Mouse (Mus musculus): Measurements from ENCODE around the gene Gm49320.
A peak's percentile ranks its signal among the peaks of the same experiment; 100 is the strongest.

Gm49320 gene

DNA sequence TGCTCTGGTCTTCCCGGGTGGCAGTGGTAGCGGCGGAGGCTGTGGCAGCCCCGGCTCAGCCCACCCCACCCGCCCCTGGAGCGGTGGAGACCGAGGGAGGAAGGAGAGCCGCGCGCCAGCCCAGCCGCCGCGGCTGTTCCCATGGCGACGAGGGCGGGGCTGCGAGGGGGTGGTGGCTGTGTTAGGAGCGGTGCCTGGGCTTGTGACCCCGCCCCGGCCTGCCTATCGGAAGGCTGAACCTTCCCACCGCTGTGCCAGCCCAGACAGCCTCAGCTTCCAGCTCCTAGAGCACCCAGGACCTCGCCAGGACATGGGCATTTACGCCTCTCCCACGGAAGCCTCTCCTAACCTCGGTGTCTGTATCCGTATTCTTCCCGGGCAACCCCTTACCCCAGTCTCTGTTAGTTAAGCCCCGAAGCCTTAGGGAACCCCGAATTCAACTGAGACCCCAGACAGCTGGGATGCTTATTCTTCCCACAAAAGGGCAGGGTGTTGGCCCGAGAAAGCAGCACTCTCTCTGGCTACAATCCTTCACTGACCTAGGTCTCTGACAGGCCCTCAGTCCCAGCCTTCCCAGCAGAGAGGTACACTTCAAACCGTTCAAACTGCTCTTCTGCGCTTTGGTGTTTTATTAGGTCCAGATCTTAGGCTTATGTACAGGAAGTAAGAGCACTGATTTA lies 20.6 kb downstream of the Gm49320 start, which contains the start of gene Ctxn1:
Gene Ctxn1, minus strand, starts transcription at position 150 of the 680 bp plus-strand sequence.
- peak; percentile 85 for DNase-seq (ENCODE audit: low read depth)

DNA sequence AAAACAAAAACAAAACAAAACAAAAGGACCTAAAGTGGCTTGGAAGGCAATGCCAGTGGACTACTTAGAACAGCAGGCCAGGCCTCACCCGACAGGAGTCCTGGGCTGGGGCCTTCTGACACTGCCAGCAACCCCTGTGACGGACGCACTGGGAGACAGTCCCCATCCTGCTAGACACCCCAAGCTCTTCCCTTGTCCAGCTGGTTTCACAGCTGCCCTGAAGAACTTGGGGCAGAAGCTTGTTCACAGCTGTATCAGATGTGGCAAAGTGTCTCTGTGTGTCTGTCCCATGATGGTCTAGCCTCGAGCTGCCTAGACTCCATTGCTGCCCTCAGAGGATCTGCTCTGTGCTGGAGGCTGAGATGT lies 21.1 kb downstream of the Gm49320 start:
- no peak for DNase-seq (ENCODE audit: low read depth)

DNA sequence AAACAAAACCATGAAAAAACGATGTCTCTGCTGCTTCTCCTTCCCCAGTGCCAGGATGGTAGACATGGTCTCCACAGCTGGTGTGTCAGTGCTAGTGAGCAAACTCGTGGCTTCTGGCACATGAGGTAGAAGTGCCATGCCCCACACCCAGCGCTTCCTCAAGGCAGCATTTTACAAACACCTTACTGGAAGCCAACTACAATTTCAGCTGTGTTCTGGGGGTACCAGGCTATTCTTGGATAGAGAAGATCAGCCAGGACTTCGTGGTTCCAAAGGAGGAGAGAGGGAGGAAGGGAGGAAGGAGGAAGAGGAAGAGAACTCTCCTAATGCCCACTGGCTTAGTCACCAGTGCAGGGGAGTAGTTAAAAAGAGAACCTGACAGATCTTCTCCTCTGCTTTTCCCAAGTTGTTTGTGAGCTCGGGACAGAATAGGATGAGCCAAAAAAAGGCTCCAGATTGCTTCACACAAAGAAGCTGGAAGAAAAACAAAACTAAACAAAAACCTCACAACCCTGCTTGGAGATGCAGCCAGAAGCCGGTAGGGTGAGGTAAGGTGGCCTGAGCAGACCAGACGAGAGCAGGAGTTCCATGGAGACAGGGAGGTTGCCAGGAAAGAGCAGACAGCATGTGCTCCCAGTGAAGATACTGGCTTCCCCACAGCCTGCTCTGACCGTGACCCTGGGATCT lies 24.6 kb downstream of the Gm49320 start:
- DNase-seq (ENCODE audit: low read depth): no peak

DNA sequence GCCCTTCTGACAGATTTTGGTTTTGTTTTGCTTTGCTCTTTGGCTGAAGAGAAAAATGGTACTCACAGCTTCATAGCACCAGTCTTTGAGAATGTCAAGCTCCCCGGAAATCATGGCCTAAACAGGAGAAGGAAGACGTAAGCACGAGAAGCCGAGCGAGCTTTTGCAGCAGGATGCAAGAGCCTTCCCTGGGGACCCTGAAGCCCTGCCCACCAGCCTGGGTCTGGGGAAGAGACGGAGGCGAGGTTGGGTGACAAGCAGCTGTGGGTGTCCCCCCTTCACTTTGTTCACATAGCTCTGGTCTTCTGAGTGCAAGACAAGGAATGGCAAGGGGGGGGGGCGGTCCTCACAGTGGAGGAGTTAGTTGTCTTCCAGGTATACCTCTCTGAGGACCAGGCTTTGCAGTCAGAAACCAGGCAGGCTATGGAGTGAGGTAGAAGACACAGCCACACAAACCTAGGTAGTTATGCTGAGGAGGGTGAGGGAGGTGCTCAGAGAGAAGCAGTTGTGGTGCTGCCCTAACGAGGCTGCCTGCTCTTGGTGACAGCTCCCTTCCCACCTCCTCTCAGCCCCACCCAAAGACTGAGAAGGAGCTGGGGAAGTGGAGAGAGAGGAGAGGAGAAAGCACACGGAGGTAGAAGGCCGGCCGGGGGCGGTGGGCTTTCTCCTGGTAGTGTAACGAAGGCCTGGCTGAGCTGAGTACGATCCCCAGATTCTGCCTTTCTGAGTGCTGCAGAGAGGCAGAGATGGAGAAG lies 26.7 kb downstream of the Gm49320 start:
- DNase-seq (ENCODE audit: low read depth): no peak

DNA sequence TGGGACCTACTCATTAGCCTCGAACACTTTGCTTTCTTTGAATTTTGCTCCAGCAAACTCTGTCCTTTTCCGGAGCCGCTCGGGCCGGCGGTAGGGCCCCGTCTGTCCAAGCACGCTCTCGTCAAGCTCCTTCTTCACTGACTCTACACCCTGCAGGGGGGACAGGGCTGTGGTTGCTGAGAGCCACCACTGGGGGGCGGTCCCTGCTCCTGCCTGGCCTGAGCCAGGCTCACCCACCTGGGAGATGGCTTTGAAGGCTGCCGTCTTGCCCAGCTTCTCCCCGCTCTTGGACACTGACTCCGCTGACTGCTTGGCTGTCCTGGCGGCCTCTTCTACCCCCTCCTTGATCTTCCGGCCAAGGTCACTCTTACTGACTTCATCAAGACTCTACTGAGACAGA lies 29.0 kb downstream of the Gm49320 start:
- no peak for DNase-seq (ENCODE audit: low read depth)

DNA sequence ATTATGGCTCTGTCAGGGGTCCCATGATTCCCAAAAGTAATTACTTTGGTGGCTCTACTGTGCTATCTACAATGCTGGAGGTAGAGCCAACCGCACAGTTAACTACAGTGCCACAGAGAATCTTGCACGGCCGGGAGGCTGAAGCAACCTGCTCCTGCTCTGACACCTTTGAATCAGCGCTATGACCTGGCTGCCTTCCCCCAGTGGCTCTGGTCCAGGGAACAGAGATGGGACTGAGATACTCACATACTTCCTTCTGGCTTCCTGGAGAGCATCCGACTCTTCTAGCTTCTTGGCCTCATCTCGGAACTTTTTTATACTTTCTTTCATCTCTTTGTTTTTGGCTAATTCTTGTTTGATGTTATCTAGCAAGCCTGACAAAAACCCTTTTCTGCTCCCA lies 30.9 kb downstream of the Gm49320 start:
- DNase-seq (ENCODE audit: low read depth): no peak

DNA sequence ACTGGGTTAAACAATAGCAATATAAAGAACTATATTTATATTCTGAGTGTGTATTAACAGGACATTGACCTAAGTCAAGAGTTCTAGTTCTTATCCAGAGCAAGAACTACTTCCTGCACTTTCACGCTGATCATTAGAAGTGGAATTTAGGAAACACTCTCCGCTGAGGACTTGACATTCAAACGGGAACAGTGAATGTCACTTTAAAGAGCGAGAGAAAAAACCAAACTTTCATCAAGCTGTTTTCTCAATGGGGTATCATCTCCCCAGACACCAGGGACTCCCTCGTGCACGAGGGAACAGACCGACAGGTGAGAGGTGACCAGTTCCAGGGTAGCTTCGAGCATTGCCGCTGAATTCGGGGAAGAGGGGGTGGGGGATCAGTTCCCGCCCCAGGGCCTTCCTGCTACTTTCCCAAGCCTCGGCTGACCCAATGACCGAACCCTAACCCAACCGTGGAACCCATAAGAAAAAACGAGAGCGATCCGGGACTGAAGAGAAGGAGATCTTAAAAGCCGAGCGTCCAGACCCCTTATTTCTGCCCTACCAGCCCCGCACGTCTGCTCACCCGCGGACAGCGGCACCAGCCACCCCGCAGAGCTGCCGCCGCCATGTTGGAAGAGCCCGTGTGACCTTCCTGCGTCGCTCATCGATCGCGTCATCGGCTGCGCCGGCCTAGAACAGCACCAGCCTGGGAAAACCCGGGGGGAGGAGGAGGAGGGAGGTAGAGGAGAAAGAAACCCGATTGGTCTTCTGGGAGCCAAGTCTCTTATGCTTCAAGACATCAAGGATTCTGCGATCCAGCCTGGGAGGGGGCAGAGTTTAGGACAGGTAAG lies 36.8 kb downstream of the Gm49320 start, which contains the start of gene Timm44:
Gene Timm44, minus strand, starts transcription at position 639 of the 836 bp plus-strand sequence.
- peak; percentile 93 for DNase-seq (ENCODE audit: low read depth)

DNA sequence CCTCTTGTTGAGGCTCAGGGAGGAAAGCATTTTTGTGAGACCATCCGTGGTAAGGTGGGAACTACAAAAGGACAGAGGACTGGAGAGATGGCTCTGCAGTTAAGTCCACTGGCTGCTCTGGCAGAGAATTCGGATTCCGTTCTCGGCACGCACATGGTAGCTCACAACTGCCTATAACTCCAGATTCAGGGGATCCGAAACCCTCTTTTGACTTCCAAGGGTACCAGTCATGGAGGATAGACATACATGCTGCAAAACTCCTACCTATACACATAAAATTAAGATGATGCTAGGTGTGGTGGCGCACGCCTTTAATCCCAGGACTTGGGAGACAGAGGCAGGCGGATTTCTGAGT lies 37.4 kb downstream of the Gm49320 start:
- no peak for DNase-seq (ENCODE audit: low read depth)

DNA sequence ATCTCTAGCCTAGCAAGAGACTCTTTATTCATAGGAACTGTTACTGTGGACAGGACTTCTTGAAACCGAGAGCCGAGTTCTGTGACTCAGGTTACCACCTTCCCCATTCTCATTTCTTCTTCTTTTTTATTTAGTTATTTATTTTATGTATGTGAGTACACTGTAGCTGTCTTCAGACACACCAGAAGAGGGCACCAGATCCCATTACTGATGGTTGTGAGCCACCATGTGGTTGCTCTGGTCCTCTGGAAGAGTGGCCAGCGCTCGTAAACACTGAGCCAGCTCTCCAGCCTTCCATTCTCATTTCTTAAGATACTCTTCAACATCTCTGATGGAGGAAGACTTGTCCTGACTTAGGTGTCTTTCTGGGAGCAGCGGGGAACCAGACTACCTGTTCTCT lies 54.1 kb downstream of the Gm49320 start:
- DNase-seq (ENCODE audit: low read depth): no peak

DNA sequence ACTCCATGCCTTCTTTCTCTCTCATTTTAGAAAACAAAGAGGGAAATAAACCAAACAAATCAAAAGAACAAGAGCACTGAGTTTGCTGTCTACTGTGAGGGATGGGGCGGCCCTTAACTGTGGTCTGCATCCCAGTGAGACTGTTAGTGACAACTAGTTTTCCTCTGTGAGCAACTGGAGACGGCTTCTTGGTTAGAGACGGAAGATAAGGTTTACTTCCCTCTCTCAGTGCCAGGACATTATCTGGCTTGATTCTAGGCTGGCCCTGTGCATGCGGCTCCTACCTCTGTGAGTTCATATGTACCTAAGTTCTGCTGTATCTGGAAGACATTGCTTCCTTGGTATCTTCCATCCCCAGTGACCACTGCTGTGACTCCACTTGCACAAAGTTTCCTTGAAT lies 59.2 kb downstream of the Gm49320 start:
- DNase-seq (ENCODE audit: low read depth): no peak
